Mouse (Mus musculus): ENCODE data around the gene Taf13. TPM values are rescaled to one million over a fixed set of nuclear protein-coding genes. Genes with fewer than 3 reads are reported as not detected.

Gene Taf13
- 38.5 and 38.9 TPM in 2 replicates for polyA plus RNA-seq (2014; fragmentation: Nextera tagmentation; extraction: Ambion mirVana)

DNA sequence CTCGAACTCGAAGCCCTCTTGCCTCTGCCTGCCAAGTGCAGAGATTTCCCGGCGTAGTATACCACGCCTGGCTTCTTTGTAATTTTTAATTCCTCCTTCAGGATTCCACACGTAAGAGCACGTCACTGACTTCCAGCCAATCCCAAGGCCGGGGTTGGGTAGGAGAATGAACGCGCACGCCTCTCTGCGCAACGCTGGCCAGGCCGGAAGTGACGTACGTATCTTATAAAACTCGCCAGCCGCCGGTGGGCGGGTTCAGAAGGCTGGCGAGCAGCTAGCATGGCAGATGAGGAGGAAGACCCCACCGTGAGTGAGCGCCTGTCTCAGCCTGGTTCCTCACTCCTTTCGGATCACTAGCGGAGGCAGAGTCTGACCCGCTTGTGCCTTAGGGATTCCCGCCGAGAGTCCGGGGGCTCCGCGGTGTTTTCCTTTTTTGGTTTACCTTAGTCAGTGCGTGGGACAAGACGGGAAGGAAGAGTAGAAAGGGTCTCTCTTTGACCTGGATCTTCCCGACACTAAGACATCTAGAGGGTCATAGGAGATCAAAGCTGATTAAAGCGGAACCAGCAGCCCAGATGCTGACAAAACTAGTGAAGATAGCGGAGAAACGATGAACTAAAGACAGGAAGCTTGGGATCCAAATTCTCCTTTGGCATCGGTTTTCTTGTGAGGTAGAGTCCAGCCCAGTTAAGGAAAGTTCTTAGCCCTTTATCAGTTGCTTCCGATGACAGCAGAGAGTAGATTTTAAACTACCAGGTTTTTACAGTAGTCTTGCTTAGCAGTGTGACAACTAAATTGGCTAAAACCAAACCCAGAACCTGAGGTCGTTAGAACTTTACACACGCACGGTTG is at the start of gene Taf13:
Gene Taf13 (plus strand): TSS at position 256 of the 852 bp plus-strand sequence.
- 2% methylated on average over 42 of the region's 42 CpGs for WGBS
- Histone ChIP-seq H3K27me3 (ENCODE audit: insufficient read depth, low read length) (no peaks in the 10 kb centered on the region), H3K4me1 (ENCODE audit: insufficient read depth) (0 out of 2 replicates have a peak, but pooled peaks cover 3% of the 10 kb centered on the region), H3K9me3 (ENCODE audit: low read depth, low read length) (no peaks in the 10 kb centered on the region), H3K9ac (peak within 1 kb of the TSS; percentile 63), H3K4me2 (peak within 1 kb of the TSS; percentile 60), H3K36me3 (ENCODE audit: insufficient read depth) (no peaks in the 10 kb centered on the region), H3K4me3 (ENCODE audit: low read depth, low read length) (peak within 1 kb of the TSS; percentile 58), H3K27ac (ENCODE audit: low read depth) (peak within 1 kb of the TSS; percentile 64; the same call in 1 of the 2 replicates)
- 0 out of 2 replicates have a peak, but pooled peaks have one; percentile 3 for TF ChIP-seq CTCF (IDR thresholded peaks at IDR 0.05; ENCODE audit: low read depth)
- ATAC-seq (ENCODE audit: insufficient read depth) (peak; percentile 99), DNase-seq (peak; percentile 100)

DNA sequence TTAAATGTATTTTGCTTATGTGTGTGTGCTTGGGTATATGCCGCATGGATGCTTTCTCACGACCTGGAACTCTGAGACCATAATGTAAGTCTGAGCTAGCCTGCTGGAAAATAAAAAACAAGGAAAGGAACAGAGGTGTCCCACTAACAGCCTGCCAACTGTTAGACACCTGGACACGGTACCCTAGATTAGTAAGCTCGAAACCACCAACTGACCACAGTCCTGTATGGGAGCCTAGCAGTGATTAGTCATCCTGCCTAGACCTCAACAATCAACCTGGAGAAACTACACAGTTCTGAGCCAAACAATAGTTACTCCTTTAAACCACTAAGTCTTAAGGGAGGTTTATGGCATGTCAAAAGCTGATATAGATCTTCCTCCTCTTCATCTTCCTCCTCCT is 48.1 kb upstream of the Taf13 start:
- no peaks in the 10 kb centered on the region for H3K4me1 ChIP-seq (ENCODE audit: insufficient read depth)
- H3K9me3 ChIP-seq (ENCODE audit: low read depth, low read length): no peaks in the 10 kb centered on the region
- 82% methylated on average over 4 of the region's 4 CpGs for WGBS
- H3K9ac ChIP-seq: no peak overlapping the region
- H3K27ac ChIP-seq (ENCODE audit: low read depth): no peak overlapping the region
- TF ChIP-seq CTCF (IDR thresholded peaks at IDR 0.05; ENCODE audit: low read depth): no peak
- H3K27me3 ChIP-seq (ENCODE audit: insufficient read depth, low read length): no peaks in the 10 kb centered on the region
- no peak overlapping the region for H3K4me2 ChIP-seq
- H3K36me3 ChIP-seq (ENCODE audit: insufficient read depth): no peaks in the 10 kb centered on the region
- ATAC-seq (ENCODE audit: insufficient read depth): no peak
- no peak for DNase-seq
- no peak overlapping the region for H3K4me3 ChIP-seq (ENCODE audit: low read depth, low read length)

DNA sequence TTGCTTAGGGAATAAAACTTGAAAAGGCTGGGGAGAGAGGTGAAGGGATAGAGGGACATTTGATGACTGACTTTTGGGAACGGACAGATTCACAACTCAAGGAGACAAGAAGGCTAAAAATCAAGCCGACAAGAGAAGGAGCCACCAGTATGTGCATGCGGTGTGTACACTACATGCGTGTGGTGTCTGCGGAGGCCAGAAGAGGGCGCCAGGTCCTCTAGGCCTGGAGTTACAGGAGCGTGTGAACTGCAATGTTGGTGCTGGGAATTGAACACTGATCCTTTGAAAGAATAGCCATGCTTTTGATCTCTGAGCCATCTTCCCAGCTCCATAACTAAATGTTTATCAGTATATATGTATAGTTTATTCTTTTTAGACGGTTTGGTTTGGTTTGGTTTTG is 43.0 kb upstream of the Taf13 start:
- H3K27ac ChIP-seq (ENCODE audit: low read depth): no peak overlapping the region
- no peaks in the 10 kb centered on the region for H3K36me3 ChIP-seq (ENCODE audit: insufficient read depth)
- no peaks in the 10 kb centered on the region for H3K4me1 ChIP-seq (ENCODE audit: insufficient read depth)
- no peak overlapping the region for H3K9ac ChIP-seq
- TF ChIP-seq CTCF (IDR thresholded peaks at IDR 0.05; ENCODE audit: low read depth): no peak
- no peaks in the 10 kb centered on the region for H3K9me3 ChIP-seq (ENCODE audit: low read depth, low read length)
- H3K4me2 ChIP-seq: no peak overlapping the region
- no peak for ATAC-seq (ENCODE audit: insufficient read depth)
- H3K4me3 ChIP-seq (ENCODE audit: low read depth, low read length): no peak overlapping the region
- no peaks in the 10 kb centered on the region for H3K27me3 ChIP-seq (ENCODE audit: insufficient read depth, low read length)
- DNase-seq: no peak
- WGBS: 87% methylated on average over 8 of the region's 8 CpGs

DNA sequence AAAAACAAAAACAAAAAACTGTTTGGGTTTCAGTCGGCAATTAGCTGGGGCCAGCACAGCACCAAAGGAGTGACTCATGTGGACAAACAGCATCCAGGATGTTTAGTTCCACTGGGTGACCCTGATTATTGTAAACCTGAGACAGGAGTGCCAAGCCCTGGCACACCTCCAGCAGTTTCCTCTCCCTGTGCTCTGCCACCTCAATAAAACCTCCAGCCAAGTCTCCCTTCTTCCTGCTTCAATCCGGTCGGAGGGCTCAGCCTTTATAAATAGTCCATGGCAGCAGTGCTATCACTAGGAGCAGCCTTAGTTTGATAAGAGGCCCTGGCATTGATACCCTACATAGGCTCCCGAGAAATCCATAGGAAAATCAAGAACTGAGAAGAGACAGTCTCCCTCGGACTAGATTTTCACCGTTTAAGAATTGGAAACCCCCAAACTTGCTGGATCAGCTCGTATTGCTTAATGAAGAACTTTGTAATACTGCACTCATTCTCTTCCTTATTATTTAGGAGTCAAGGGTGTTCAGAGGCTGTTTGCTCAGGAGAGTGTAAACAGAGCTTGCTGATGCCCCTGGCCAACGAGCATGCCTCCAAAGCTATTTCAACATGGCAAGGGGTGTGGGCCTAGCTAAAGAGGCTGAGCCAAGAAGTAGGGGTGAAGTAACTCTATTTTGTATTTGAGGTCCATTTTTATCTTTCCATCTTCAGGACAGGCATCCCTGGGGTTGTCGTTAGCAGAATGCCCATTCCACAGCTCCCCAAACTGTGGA is 38.2 kb upstream of the Taf13 start:
- 53% methylated on average over 9 of the region's 9 CpGs for WGBS
- H3K4me3 ChIP-seq (ENCODE audit: low read depth, low read length): no peak overlapping the region
- no peaks in the 10 kb centered on the region for H3K36me3 ChIP-seq (ENCODE audit: insufficient read depth)
- ATAC-seq (ENCODE audit: insufficient read depth) (no peak), DNase-seq (peak; percentile 49)
- no peak overlapping the region for H3K4me2 ChIP-seq
- TF ChIP-seq CTCF (IDR thresholded peaks at IDR 0.05; ENCODE audit: low read depth): no peak
- H3K27me3 ChIP-seq (ENCODE audit: insufficient read depth, low read length): peaks cover 6% of the 10 kb centered on the region
- H3K9ac ChIP-seq: no peak overlapping the region
- H3K27ac ChIP-seq (ENCODE audit: low read depth): no peak overlapping the region
- no peaks in the 10 kb centered on the region for H3K9me3 ChIP-seq (ENCODE audit: low read depth, low read length)
- H3K4me1 ChIP-seq (ENCODE audit: insufficient read depth): 0 out of 2 replicates have a peak, but pooled peaks cover 6% of the 10 kb centered on the region

DNA sequence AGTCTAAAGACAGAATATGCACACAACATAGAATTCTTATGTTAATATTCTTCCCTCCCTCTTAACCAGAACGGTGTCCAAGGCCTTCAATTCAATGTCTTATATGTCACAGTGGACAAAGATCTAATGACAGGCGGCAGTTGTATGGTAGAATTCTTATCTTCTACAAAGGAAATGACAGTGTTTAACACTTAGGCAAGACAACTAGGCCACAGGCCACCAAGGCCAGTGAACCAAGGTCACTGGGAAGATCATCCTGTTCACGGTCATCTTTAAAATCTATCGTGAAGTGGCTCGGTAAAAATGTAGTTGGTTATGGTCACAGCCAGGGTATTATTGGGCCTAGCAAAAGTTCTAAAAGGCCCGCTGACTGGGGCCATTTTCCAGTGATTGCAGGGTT is 37.5 kb upstream of the Taf13 start, which contains the start of gene 1700013F07Rik:
Gene 1700013F07Rik (plus strand): TSS at position 200 of the 400 bp plus-strand sequence.
- Histone ChIP-seq H3K27me3 (ENCODE audit: insufficient read depth, low read length) (peaks cover 6% of the 10 kb centered on the region), H3K4me1 (ENCODE audit: insufficient read depth) (0 out of 2 replicates have a peak, but pooled peaks cover 6% of the 10 kb centered on the region), H3K9me3 (ENCODE audit: low read depth, low read length) (no peaks in the 10 kb centered on the region), H3K4me3 (ENCODE audit: low read depth, low read length) (no peak within 1 kb of the TSS), H3K9ac (no peak within 1 kb of the TSS), H3K27ac (ENCODE audit: low read depth) (no peak within 1 kb of the TSS), H3K4me2 (no peak within 1 kb of the TSS), H3K36me3 (ENCODE audit: insufficient read depth) (no peaks in the 10 kb centered on the region)
- ATAC-seq (ENCODE audit: insufficient read depth) (no peak), DNase-seq (no peak)
- TF ChIP-seq CTCF (IDR thresholded peaks at IDR 0.05; ENCODE audit: low read depth): no peak
- 82% methylated on average over 6 of the region's 6 CpGs for WGBS

DNA sequence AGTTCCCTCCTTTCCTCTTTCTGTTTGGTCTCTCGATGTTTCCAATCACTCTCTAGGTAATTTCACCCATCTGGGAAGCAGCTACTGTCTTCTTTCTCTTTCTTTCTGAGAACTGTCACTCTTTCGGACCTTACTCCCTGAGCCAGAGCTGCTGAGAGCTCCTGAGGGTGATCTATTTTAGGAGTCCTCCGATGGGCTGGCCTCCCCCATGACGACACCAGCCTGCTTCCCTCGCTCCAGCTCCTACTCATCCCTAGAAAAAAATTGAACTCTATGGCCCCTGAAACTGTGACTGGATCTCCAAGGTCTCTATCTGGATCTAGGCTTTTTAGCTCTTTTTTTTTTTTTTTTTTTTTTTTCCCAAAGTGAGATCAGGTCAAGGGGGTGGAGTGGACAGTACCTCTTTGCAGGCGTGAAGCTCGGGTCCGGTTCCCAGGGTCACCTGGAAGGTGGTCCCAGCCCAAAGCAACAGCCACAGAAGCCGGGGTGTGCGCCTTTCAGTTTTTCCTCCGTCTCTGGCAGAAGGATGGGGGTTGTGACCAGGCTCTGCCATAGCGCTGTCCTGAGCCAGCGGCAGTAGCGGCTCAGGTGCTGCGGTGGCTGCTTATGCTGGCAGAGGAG is 35.5 kb upstream of the Taf13 start:
- H3K4me3 ChIP-seq (ENCODE audit: low read depth, low read length): peak overlapping the region; percentile 38
- H3K27me3 ChIP-seq (ENCODE audit: insufficient read depth, low read length): peaks cover 6% of the 10 kb centered on the region
- 0 out of 2 replicates have a peak, but pooled peaks cover 6% of the 10 kb centered on the region for H3K4me1 ChIP-seq (ENCODE audit: insufficient read depth)
- no peak overlapping the region for H3K9ac ChIP-seq
- peak overlapping the region; percentile 77 for H3K4me2 ChIP-seq
- DNase-seq: no peak
- H3K9me3 ChIP-seq (ENCODE audit: low read depth, low read length): no peaks in the 10 kb centered on the region
- no peaks in the 10 kb centered on the region for H3K36me3 ChIP-seq (ENCODE audit: insufficient read depth)
- no peak for TF ChIP-seq CTCF (IDR thresholded peaks at IDR 0.05; ENCODE audit: low read depth)
- ATAC-seq (ENCODE audit: insufficient read depth): no peak
- no peak overlapping the region for H3K27ac ChIP-seq (ENCODE audit: low read depth)
- 5% methylated on average over 15 of the region's 15 CpGs for WGBS
